Mouse (Mus musculus) liver, embryonic 14.5 days (tissue): ENCODE data around the gene Pla2g2d.

Experiments
- CTCF ChIP-seq: IDR thresholded peaks from 2 replicates; pipeline ENCODE4 v1.5.1; 2016; ENCODE audit warnings: antibody characterized with exemption, low read depth, control low read depth
- EP300 ChIP-seq: IDR thresholded peaks from 2 replicates; pipeline ENCODE4 v1.6.1; 2016; ENCODE audit warnings: antibody characterized with exemption, low read depth

GRCm38 (mm10) chr4:138739136-138739851, 36.2 kb upstream of the Pla2g2d start:
- no peak for TF ChIP-seq EP300
- no peak for TF ChIP-seq CTCF
